Mouse (Mus musculus) neural tube, embryonic 11.5 days (tissue): Measurements from ENCODE around the gene Zfp1. TPM values are rescaled to one million over a fixed set of nuclear protein-coding genes. Genes with fewer than 3 reads are reported as not detected.

Source experiments
- ATAC-seq: fragments of 200-750 bp; cut with Nextera tagmentation; 2 replicates; pipeline ENCODE4 v1.8.0; 2017; ENCODE audit warnings: moderate number of reproducible peaks, mild to moderate bottlenecking, moderate TSS enrichment, moderate library complexity; ENCODE audit not compliant: insufficient read depth, low FRiP score, low TSS enrichment
- DNase-seq: peaks from one replicate; pipeline ENCODE4 v3.0.0-alpha.2; 2015; ENCODE audit warnings: low spot score
- H3K27ac ChIP-seq: fragments of 300-500 bp; sonication (generic); 2 replicates; pipeline ENCODE4 v1.5.1; 2014; ENCODE audit warnings: low read depth, mild to moderate bottlenecking, low read length
- H3K27me3 ChIP-seq: fragments of 300-500 bp; sonication (generic); 2 replicates; pipeline ENCODE4 v1.6.1; 2014; ENCODE audit warnings: mild to moderate bottlenecking, low read length, mixed read lengths; ENCODE audit not compliant: control insufficient read depth, insufficient read depth
- H3K36me3 ChIP-seq: fragments of 300-500 bp; sonication (generic); 2 replicates; pipeline ENCODE4 v1.6.1; 2014; ENCODE audit warnings: mild to moderate bottlenecking, low read length, moderate library complexity, mixed read lengths; ENCODE audit not compliant: control insufficient read depth, insufficient read depth
- H3K4me1 ChIP-seq: fragments of 300-500 bp; sonication (generic); 2 replicates; pipeline ENCODE4 v1.6.1; 2014; ENCODE audit warnings: low read length, mixed read lengths; ENCODE audit not compliant: control insufficient read depth, insufficient read depth
- H3K4me2 ChIP-seq: fragments of 300-500 bp; sonication (generic); 2 replicates; pipeline ENCODE4 v1.6.1; 2014; ENCODE audit warnings: low read depth, mild to moderate bottlenecking, moderate library complexity
- H3K4me3 ChIP-seq: fragments of 300-500 bp; sonication (generic); 2 replicates; pipeline ENCODE4 v1.5.1; 2014; ENCODE audit warnings: low read depth, low read length
- H3K9ac ChIP-seq: fragments of 300-500 bp; sonication (generic); 2 replicates; pipeline ENCODE4 v1.6.1; 2014; ENCODE audit warnings: mild to moderate bottlenecking, low read length
- H3K9me3 ChIP-seq: fragments of 300-500 bp; sonication (generic); 2 replicates; pipeline ENCODE4 v1.6.1; 2016; ENCODE audit warnings: low read length; ENCODE audit not compliant: control insufficient read depth
- WGBS: fragments of 180-500 bp; shearing (Covaris S2); extraction: QIAGEN DNeasy Blood & Tissue Kit; methylation state at CpG from one replicate; pipeline ENCODE4 v1.1.7; 2014; 5-methylcytosine and 5-hydroxymethylcytosine counted together
- polyA plus RNA-seq: library from polyadenylated mRNA; unstranded; fragments of >200 nt; fragmentation: Nextera tagmentation; extraction: Ambion mirVana; gene quantifications from 2 replicates; pipeline ENCODE4 v1.2.1, GENCODE M21; 2014

The Zfp1 gene
- polyA plus RNA-seq, 1 experiment from 2014 or later: 22.3 TPM

DNA sequence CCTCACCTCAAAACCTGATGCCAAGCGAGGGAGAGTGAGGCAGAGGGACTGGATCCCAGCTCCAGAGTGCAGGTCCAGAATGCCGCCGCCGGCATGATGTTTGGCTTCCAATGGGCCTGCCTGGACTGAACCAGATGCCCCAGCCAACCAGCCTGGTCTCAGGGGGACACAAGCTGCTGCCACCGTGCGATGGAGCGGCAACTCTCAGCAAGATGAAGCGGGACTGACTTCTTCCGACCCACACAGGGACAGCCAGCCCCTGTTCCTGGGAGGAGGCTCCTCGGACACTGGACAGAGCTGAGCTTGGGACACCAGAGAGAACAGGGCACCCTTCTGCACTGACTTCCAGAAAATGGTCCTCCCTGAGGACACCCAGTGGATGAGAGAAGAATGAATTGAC is 20.6 kb upstream of the Zfp1 start:
- ATAC-seq (no peak), DNase-seq (no peak)
- no peak overlapping the region for H3K4me3 ChIP-seq
- no peak overlapping the region for H3K9ac ChIP-seq
- 77% methylated on average over 10 of the region's 10 CpGs for WGBS
- H3K4me1 ChIP-seq: no peaks in the 10 kb centered on the region
- H3K4me2 ChIP-seq: no peak overlapping the region
- H3K9me3 ChIP-seq: no peaks in the 10 kb centered on the region
- peaks cover 4% of the 10 kb centered on the region; the same call in 1 of the 2 replicates for H3K36me3 ChIP-seq
- no peak overlapping the region for H3K27ac ChIP-seq
- H3K27me3 ChIP-seq: no peaks in the 10 kb centered on the region

DNA sequence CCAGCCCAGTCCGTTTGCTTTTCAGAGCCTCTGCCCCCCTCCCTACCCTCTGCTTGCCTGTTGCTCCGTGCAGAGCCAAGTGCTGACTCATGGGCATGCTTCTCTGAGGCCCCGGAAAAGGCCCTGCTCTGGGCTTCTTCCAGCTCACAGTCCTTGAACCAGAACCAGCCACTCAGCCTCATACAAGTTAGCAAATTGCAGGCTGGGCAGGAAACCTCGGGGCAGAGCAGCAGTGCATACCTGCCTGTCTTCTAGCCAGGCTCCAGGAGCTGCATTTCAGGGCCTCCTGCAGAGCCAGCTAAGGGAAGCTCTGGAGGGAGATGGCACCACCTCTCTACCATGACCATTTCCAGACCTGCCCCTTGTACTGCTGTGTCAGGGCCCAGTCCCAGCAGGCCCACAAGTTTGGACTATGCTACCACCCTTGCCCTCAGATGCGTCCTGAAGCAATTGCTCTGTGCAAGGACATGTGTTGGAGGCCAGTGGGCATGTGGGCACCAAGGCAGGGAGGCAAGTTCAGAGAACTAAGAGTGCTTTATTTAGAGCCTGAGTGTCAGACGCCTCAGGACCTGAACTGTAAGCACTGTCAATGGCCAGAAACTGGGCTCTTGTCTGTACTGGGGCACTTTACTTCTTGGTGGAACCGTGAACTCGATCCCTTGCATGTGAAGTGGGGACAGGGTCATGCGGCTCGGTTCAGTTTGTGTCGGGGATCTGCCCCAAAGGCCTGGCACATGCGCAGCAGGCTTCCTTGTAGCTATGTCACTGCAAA is 18.9 kb upstream of the Zfp1 start:
- no peak overlapping the region for H3K4me3 ChIP-seq
- WGBS: 86% methylated on average over 12 of the region's 12 CpGs
- H3K27ac ChIP-seq: no peak overlapping the region
- no peak overlapping the region for H3K9ac ChIP-seq
- H3K9me3 ChIP-seq: no peaks in the 10 kb centered on the region
- no peak overlapping the region for H3K4me2 ChIP-seq
- no peaks in the 10 kb centered on the region for H3K4me1 ChIP-seq
- no peaks in the 10 kb centered on the region for H3K27me3 ChIP-seq
- H3K36me3 ChIP-seq: peaks cover 4% of the 10 kb centered on the region; the same call in 1 of the 2 replicates
- DNase-seq: no peak
- no peak for ATAC-seq

DNA sequence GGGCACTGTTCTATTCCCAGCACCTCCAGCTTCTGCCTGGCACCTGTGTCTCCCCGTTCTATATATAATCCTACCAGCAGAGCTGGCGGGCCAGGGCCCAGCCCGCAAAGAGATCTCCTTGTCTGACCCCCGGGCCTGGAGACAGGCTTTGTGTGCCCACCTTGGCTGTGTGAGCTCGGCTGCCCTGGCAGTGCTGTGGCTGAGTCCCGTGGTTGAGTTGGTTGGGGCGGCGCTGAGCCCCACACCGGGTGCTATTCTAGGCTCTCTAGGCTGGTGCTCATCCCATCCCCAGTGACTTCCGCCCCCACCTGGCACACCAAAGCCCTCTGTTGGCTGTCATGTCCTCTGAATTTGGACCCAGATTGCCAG is 18.4 kb upstream of the Zfp1 start:
- WGBS: 95% methylated on average over 10 of the region's 10 CpGs
- Histone ChIP-seq H3K27me3 (no peaks in the 10 kb centered on the region), H3K9me3 (no peaks in the 10 kb centered on the region), H3K27ac (no peak overlapping the region), H3K4me1 (no peaks in the 10 kb centered on the region), H3K9ac (no peak overlapping the region), H3K36me3 (peaks cover 4% of the 10 kb centered on the region; the same call in 1 of the 2 replicates), H3K4me3 (no peak overlapping the region), H3K4me2 (no peak overlapping the region)
- DNase-seq: no peak
- no peak for ATAC-seq

DNA sequence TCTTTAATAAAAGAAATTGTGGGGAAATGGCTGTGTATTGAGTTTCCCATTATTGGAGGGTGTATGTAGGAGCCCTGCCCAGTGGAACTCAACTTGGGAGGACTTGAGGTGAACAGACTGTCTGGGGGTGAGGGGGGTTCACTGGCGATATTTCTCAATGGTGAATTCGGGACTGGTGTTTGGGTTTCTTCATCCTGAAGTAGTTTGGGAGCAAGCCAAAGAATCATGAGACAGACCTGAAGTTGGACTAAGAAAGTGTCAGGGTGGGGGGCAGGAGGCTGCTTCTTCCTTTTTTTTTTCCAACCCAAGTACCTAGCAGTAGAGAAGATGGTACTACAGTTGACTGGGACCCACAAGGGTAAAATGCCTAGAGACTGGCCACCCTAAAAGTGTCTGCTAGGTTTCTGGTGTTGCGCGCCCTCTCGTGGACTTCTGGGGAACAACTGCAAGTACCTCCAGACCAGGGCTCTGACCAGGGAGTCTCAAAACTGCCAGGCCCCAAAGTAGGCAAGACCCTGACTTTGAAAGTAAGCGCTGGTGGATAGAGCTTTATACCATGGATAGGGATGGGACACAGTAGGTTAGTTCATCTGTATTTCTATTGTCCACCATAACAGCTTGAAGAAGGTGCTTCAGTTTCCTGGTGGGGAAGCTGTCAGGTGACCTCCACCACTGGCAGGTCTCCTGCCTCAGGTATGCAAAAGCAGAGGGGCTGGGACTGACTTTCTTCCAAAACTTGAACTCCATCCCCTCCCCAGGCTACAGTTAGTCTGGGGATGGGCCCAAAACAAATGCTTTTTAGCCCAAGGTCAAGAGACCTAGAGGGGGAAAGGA is 17.3 kb upstream of the Zfp1 start:
- peak; percentile 81 for DNase-seq
- H3K27me3 ChIP-seq: no peaks in the 10 kb centered on the region
- no peaks in the 10 kb centered on the region for H3K9me3 ChIP-seq
- H3K27ac ChIP-seq: no peak overlapping the region
- H3K4me3 ChIP-seq: no peak overlapping the region
- peaks cover 4% of the 10 kb centered on the region; the same call in 1 of the 2 replicates for H3K36me3 ChIP-seq
- no peak overlapping the region for H3K4me2 ChIP-seq
- no peaks in the 10 kb centered on the region for H3K4me1 ChIP-seq
- peak; percentile 33; the same call in 1 of the 2 replicates for ATAC-seq
- 33% methylated on average over 6 of the region's 6 CpGs for WGBS
- H3K9ac ChIP-seq: no peak overlapping the region

DNA sequence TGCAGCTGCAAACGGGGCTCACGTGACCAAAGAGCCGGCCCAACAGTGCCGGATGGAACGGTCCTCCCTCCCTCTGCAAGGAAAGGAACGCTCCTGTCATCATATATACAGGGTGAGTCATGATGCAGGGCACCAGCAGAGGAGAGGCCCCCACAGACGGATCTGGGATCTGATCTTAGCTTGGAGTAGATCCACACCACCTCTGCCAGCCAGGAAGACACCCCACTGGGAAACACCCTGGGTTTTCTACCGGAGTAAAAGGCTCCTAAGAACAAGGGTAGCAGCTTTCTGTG is 16.7 kb upstream of the Zfp1 start:
- Histone ChIP-seq H3K4me2 (no peak overlapping the region), H3K9ac (no peak overlapping the region), H3K9me3 (no peaks in the 10 kb centered on the region), H3K36me3 (peaks cover 4% of the 10 kb centered on the region; the same call in 1 of the 2 replicates), H3K27me3 (no peaks in the 10 kb centered on the region), H3K4me1 (no peaks in the 10 kb centered on the region), H3K4me3 (no peak overlapping the region), H3K27ac (no peak overlapping the region)
- DNase-seq (no peak), ATAC-seq (no peak)
- WGBS: 78% methylated on average over 8 of the region's 8 CpGs

DNA sequence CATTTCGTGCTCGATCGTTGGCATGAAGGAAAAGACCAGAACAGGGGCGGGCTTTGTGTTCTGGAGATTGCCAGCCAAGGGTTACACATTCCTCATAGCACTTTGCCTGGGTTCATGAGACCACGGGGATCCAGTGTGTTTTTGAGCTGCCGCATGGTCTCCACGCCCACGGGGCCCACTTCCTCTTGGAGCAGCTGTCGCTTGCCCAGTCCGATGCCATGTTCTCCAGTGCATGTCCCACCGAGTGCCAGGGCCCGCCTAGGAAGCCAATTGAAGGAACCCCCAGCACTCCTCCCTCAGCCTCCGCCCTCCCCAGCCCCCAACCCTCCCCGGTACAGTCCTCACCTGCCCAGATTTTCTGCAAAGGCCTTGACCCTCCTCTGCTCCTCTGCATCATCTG is 16.3 kb upstream of the Zfp1 start:
- WGBS: 94% methylated on average over 14 of the region's 14 CpGs
- no peaks in the 10 kb centered on the region for H3K27me3 ChIP-seq
- no peaks in the 10 kb centered on the region for H3K4me1 ChIP-seq
- DNase-seq (no peak), ATAC-seq (no peak)
- H3K9ac ChIP-seq: no peak overlapping the region
- peaks cover 2% of the 10 kb centered on the region; the same call in 1 of the 2 replicates for H3K36me3 ChIP-seq
- H3K4me2 ChIP-seq: no peak overlapping the region
- H3K27ac ChIP-seq: no peak overlapping the region
- no peak overlapping the region for H3K4me3 ChIP-seq
- no peaks in the 10 kb centered on the region for H3K9me3 ChIP-seq

DNA sequence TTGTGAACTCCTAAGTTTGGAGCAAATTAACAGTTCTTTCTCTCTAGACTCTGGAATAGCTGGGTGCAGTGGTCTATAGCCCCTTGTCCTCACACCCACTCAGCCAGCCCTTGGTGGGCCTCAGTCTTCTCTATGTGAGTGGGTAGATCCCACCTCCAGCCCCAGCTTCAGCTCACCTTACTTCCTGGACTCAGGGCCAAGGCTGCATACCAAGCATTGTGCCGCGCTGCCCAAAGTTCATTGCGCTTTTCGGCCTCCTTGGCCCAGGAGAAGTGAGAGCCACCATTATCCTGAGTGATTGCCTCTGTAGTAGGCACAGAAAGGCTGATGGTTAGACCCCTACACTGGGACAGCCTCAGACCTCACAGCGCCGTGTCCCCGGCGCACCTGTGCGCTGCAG is 15.3 kb upstream of the Zfp1 start:
- no peak for DNase-seq
- Histone ChIP-seq H3K4me1 (no peaks in the 10 kb centered on the region), H3K36me3 (no peaks in the 10 kb centered on the region; the same call in 1 of the 2 replicates), H3K9me3 (no peaks in the 10 kb centered on the region), H3K4me2 (no peak overlapping the region), H3K27me3 (no peaks in the 10 kb centered on the region), H3K27ac (no peak overlapping the region), H3K9ac (no peak overlapping the region), H3K4me3 (no peak overlapping the region)
- 98% methylated on average over 9 of the region's 9 CpGs for WGBS
- ATAC-seq: no peak

DNA sequence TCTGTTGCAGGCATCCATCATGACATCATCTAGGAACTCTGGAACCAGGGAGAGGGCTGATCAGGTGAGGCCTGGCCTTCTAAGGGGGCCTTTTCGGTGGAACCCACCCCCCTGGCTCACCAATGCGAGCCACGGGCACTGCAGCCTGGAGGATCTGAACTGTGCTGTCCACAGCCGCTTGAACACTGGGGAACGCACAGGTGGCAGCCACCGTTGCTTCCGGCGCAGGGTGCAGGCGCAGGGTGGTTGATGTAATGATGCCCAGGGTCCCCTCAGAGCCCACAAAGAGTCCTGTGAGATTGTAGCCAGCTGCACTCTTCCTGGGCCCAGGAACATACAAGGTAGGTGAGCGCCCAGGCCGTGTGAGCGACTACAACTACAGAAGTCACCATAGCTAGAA is 14.8 kb upstream of the Zfp1 start:
- Histone ChIP-seq H3K9me3 (no peaks in the 10 kb centered on the region), H3K4me1 (no peaks in the 10 kb centered on the region), H3K27me3 (no peaks in the 10 kb centered on the region), H3K4me2 (no peak overlapping the region), H3K9ac (no peak overlapping the region), H3K27ac (no peak overlapping the region), H3K4me3 (no peak overlapping the region), H3K36me3 (no peaks in the 10 kb centered on the region; the same call in 1 of the 2 replicates)
- WGBS: 94% methylated on average over 12 of the region's 12 CpGs
- ATAC-seq (no peak), DNase-seq (no peak)
